ENCODE assay signal across 23 mouse cellular contexts in the genomic region with DNA sequence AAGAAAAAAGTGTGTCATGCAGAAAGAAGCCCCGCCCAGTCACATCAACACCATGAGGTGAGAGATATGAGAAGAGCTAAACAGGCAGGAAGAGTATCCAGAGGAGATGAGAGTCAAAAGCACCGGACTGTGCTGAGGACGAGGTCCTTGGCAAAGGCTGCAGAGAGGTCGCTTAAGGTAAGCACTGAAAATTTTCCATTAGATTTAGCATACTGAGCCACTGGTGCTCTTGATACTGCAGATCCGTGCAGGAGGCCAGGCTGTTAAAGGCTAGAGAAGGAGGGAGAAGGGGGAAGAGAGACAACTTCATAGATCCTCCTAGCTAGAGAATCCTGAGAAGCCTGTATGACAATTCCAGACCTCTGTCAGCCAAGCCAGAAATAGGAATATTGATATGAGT. TPM values are rescaled to one million over a fixed set of nuclear protein-coding genes. Genes with fewer than 3 reads are reported as not detected.
A peak's percentile ranks its signal among the peaks of the same experiment; 100 is the strongest.
DNase-seq lines count a peak whose midpoint lies in the region; ATAC-seq and TF ChIP-seq lines count a peak whose summit lies in the region.
"Had no signal": no experiment of that assay in that cellular context is flagged by ENCODE, and none has a peak within 500 bp of the region (broad histone marks: within the 10 kb centered on the region; RNA-seq: fewer than 3 reads in every experiment).

No protein-coding gene starts in this region.

- no peaks in the 10 kb centered on the region for H3K27me3 ChIP-seq in cerebellum, adult 2 months (ENCODE audit: control insufficient read depth, insufficient read depth, low read length)
- H3K27me3 ChIP-seq in heart, embryonic 10.5 days (ENCODE audit: insufficient read depth, poor library complexity, severe bottlenecking) = no peaks in the 10 kb centered on the region
- no peaks in the 10 kb centered on the region for H3K27me3 ChIP-seq in forebrain, embryonic 12.5 days
- H3K27me3 ChIP-seq: embryonic facial prominence, embryonic 13.5 days; forebrain, embryonic 13.5 days; heart, embryonic 12.5 days; hindbrain, embryonic 12.5 days; kidney, embryonic 15.5 days had no signal

- H3K9me3 ChIP-seq in heart, embryonic 10.5 days = no peaks in the 10 kb centered on the region
- no peaks in the 10 kb centered on the region for H3K9me3 ChIP-seq in forebrain, embryonic 12.5 days
- H3K9me3 ChIP-seq: embryonic facial prominence, embryonic 13.5 days; heart, embryonic 12.5 days; hindbrain, embryonic 12.5 days; kidney, embryonic 15.5 days had no signal

- H3K4me3 ChIP-seq in cerebellum, adult 2 months (replicated peaks; ENCODE audit: insufficient read depth, low read depth, low read length) = no peak overlapping the region
- H3K4me3 ChIP-seq in heart, embryonic 10.5 days = no peak overlapping the region
- H3K4me3 ChIP-seq in forebrain, embryonic 12.5 days (replicated peaks) = no peak overlapping the region
- H3K4me3 ChIP-seq: embryonic facial prominence, embryonic 13.5 days; forebrain, embryonic 13.5 days; heart, embryonic 12.5 days; hindbrain, embryonic 12.5 days; kidney, embryonic 15.5 days had no signal

- no peak for ATAC-seq in forebrain, embryonic 12.5 days (ENCODE audit: low FRiP score)
- ATAC-seq: CD4-positive, CD25-positive, alpha-beta regulatory T cell, adult 4 months; forebrain, embryonic 13.5 days; forebrain, postnatal 0 days; hindbrain, embryonic 16.5 days; inflammation-experienced regulatory T-cells, adult 6 months; intestine, postnatal 0 days had no signal

- DNase-seq in adrenal gland, adult 2 months = peak; percentile 17
- no peak for DNase-seq in adrenal gland, postnatal 25 days
- peak; percentile 29 to 61 for DNase-seq in cerebellum, adult 2 months
- DNase-seq in cerebellum, postnatal 14 days = no peak
- DNase-seq in heart, postnatal 10 days = peak; percentile 10 to 15
- no peak for DNase-seq in heart, embryonic 10.5 days (ENCODE audit: low spot score)
- DNase-seq in brain, adult 2 months (ENCODE audit: low read depth, low spot score) = peak; percentile 76
- DNase-seq: B cell, adult 2 months; forebrain, postnatal 0 days; gastrocnemius, postnatal 14 days; heart, postnatal 4 days had no signal

- TF ChIP-seq POLR2A in cerebellum, adult 2 months (IDR thresholded peaks at IDR 0.05; ENCODE audit: borderline replicate concordance, insufficient read depth, low read length) = no peak; the same call in 1 of the 2 replicates

- WGBS in cerebellum, adult 2 months = 29% methylated on average over 5 of the region's 5 CpGs
- WGBS in heart, embryonic 10.5 days = 66% methylated on average over 5 of the region's 5 CpGs
- WGBS in forebrain, embryonic 12.5 days = 90% methylated on average over 5 of the region's 5 CpGs

- intact Hi-C loops in heart, postnatal 10 days (cut with DNase I) = no loop called here

- H3K9ac ChIP-seq in forebrain, embryonic 12.5 days = no peak overlapping the region
- H3K9ac ChIP-seq: embryonic facial prominence, embryonic 13.5 days; forebrain, embryonic 13.5 days; forebrain, postnatal 0 days; heart, embryonic 12.5 days; hindbrain, embryonic 12.5 days; kidney, embryonic 15.5 days had no signal

- no peak overlapping the region for H3K27ac ChIP-seq in cerebellum, adult 2 months (ENCODE audit: insufficient read depth, low read length)
- no peak overlapping the region for H3K27ac ChIP-seq in heart, embryonic 10.5 days
- H3K27ac ChIP-seq in forebrain, embryonic 12.5 days = no peak overlapping the region
- H3K27ac ChIP-seq: embryonic facial prominence, embryonic 13.5 days; forebrain, embryonic 13.5 days; hindbrain, embryonic 12.5 days; kidney, embryonic 15.5 days had no signal

- no peak for TF ChIP-seq CTCF in cerebellum, adult 2 months (IDR thresholded peaks at IDR 0.05; ENCODE audit: borderline replicate concordance, insufficient read depth, low read depth, low read length)

- peaks cover 3% of the 10 kb centered on the region for H3K4me1 ChIP-seq in cerebellum, adult 2 months (ENCODE audit: control insufficient read depth, insufficient read depth, low read length)
- H3K4me1 ChIP-seq in heart, embryonic 10.5 days = no peaks in the 10 kb centered on the region
- no peaks in the 10 kb centered on the region for H3K4me1 ChIP-seq in forebrain, embryonic 12.5 days
- H3K4me1 ChIP-seq: embryonic facial prominence, embryonic 13.5 days; forebrain, embryonic 13.5 days; heart, embryonic 12.5 days; hindbrain, embryonic 12.5 days; kidney, embryonic 15.5 days had no signal

- H3K4me2 ChIP-seq in forebrain, embryonic 12.5 days = no peak overlapping the region
- H3K4me2 ChIP-seq: embryonic facial prominence, embryonic 13.5 days; forebrain, embryonic 13.5 days; heart, embryonic 12.5 days; hindbrain, embryonic 12.5 days; kidney, embryonic 15.5 days had no signal

- no peaks in the 10 kb centered on the region for H3K36me3 ChIP-seq in heart, embryonic 10.5 days
- H3K36me3 ChIP-seq in forebrain, embryonic 12.5 days (replicated peaks) = no peaks in the 10 kb centered on the region
- H3K36me3 ChIP-seq: embryonic facial prominence, embryonic 13.5 days; G1E; heart, embryonic 12.5 days; hindbrain, embryonic 12.5 days; kidney, embryonic 15.5 days had no signal

RNA-seq across cellular contexts. Expression of a gene that starts 34.8 kb away (rescaled TPM):
- 1 to 10 TPM; 4.5 to 5.6 TPM for total RNA-seq in adrenal gland, adult 2 months (2021)
- 1.4 and 1.6 TPM in 2 replicates for polyA plus RNA-seq in adrenal gland, adult 2 months (2012; rRNA removed)
- 5.5 and 5.6 TPM in 2 replicates for total RNA-seq in adrenal gland, postnatal 25 days (2021)
- polyA plus RNA-seq in cerebellum, adult 2 months (2012; rRNA removed) = 37.9 and 42.0 TPM in 2 replicates
- 1 to 10 TPM; 2.5 TPM for total RNA-seq in heart, postnatal 10 days (2021)
- polyA plus RNA-seq in heart, embryonic 10.5 days (2016; fragmentation: Nextera tagmentation; extraction: Ambion mirVana) = 0.60 and 1.6 TPM in 2 replicates
- 2.8 and 3.1 TPM in 2 replicates for polyA plus RNA-seq in forebrain, embryonic 12.5 days (2016; fragmentation: Nextera tagmentation; extraction: Ambion mirVana)
- total RNA-seq: granulocyte monocyte progenitor cell, adult 5-6 weeks had no signal
- polyA plus RNA-seq: CD4-positive, CD25-positive, alpha-beta regulatory T cell, adult 4 months; G1E; inflammation-experienced regulatory T-cells, adult 6 months had no signal

Comparison
In these comparisons a context has a peak if more than half of its experiments do, and no peak if none do; other contexts are left out.
1. DNase-seq: peak in adrenal gland, adult 2 months (single experiment), cerebellum, adult 2 months (2 of 2), heart, postnatal 10 days (2 of 2) and brain, adult 2 months (single experiment); none in adrenal gland, postnatal 25 days (single experiment), cerebellum, postnatal 14 days (0 of 2) and heart, embryonic 10.5 days (single experiment).